Mouse (Mus musculus): ENCODE results near the gene Mpp4.

The Mpp4 gene

DNA sequence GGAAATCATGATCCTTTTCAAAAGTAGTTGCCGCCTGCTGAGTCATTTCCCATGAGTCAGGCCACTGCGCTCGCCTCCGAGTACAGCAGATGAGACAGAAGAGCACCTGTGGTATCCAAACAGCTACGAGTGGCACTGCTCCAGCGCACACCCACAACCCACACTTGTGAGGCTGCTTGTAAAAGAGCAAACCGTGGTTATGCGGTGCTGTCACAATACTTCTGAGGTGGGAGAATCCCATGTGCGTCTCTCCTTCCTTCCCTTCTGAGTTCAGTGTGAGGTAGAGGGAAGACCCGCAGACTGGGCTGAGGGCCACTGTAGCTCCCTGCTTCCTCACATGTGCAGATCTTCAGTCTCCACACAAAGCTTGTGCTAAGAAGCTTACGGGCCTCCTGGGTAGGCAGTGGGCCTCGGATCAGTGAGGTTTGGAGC lies at the start of gene Mpp4:
Gene Mpp4 (minus strand): TSS at position 360 of the 432 bp plus-strand sequence.
- DNase-seq (ENCODE audit: low spot score in 2 of 2): no peak

DNA sequence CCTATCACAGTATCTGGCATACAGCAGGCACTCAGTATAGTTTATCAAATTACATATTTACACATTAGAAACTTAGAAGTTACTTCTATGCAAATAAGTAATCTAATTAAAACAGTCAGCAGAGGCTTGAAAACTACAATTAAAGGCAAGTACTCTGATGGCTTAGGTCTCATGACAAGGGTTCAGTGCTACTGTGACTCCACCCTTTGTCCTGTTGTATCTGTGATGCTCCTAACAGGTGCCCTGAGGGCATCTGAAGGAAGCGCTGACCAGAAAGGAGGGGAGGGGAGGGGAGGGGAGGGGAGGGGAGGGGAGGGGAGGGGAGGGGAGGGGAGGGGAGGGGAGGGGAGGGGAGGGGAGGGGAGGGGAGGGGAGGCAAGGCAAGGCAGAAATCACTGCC lies 49.8 kb upstream of the Mpp4 start:
- DNase-seq (ENCODE audit: low spot score in 2 of 2): no peak

DNA sequence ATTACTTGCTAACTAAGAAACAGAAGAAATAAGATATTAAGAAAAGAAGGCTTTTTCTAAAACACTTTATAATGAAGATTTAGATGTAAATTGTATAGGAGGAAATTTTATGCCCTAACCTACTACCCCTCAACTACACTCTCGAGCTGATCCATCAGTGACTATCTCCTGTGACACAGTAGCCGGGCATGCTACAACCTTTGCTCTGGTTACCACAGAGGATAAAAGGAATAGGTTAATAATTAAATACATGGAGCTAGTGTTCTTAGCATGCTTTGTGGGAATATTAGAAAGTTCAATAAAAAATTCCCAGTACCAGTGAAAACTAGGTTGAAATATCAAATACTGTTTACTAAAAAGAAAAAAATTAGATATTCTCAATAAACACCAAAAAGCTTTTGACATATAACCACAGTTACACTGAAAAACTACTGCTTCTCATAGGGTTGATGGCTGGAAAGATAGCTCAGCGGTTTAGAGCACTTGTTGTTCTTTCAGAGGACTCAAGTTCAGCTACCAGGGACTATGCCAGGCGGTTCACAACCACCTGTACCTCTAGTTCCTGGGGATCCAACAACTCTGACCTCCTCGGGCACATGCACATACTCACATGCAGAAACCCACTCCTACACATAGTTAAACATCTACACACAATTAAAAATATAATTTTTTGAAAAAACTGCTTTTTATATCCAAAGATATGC lies 49.0 kb upstream of the Mpp4 start:
- no peak for DNase-seq (ENCODE audit: low spot score in 2 of 2)

DNA sequence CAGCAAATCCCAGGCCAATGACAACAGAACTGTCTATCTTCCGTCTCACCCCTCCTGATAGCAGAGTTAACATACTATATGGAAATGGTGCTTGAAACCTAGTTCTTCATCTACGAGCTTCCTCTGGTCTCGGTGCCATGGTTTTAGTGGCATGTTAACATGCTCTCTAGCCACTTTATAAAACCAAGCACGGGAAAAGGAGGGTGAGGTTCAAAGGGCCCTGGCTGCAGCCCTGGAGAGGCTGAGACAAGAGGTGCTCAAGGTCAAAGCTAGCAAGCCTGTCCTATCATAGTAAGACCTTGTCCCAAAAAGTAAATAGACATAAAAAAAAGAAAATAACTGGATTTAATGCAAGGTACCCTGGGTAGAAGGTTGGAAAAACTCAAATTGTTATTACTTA lies 48.5 kb upstream of the Mpp4 start:
- DNase-seq (ENCODE audit: low spot score in 2 of 2): no peak

DNA sequence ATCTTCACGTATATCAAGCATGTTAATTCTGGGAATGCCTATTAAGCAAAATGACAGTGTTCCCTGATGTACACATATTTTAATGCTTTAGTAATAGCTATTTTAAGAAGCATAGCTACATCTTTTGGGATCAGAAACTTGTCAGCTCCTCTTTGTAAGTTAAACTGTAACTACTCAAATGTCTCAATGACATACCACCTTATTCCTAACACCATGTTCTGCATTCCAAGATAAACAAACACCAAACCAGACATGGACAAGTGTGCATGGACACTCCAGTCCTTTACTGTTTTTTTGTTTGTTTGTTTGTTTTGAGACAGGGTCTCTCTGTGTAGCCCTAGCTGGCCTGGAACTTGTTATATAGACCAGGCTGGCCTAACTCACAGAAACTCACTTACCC lies 45.1 kb upstream of the Mpp4 start:
- no peak for DNase-seq (ENCODE audit: low spot score in 2 of 2)

DNA sequence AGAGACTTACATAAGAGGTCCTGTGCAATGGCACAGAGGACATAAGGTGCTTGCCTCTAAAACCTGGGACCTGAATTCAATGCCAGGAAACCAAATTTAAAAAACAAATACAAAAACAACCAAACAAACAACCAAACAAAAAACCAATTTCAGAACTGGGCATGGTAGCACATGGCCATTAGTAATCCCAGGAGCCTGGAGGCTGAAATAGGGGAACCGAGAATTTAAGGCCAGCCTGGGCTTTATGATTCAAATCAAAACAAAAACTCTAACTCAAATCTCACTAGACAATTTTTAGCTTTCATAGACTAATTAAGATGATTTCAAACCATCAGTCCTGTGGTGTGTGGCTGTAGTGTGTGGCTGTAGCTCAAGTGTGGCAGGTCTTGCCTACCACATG lies 41.3 kb upstream of the Mpp4 start:
- DNase-seq (ENCODE audit: low spot score in 2 of 2): no peak

DNA sequence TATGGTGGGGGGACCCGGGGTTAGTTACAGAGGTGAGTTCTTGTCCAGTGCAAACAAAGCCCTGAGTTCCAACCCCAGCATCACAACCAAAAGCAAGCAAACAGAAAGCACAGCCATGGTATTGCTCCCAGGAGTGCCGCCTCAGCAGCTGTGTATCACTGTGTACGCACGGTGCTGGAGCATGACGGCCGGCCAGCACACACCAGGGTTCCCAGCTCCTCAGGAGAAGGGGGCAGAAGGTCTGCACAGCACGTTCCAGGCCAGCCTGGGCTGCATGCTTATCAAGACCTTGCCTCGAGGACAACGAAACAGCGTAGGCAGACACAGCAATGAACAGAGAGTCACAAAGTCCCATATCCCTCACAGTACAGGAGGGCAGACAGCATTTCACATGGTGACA lies 39.2 kb upstream of the Mpp4 start:
- no peak for DNase-seq (ENCODE audit: low spot score in 2 of 2)

DNA sequence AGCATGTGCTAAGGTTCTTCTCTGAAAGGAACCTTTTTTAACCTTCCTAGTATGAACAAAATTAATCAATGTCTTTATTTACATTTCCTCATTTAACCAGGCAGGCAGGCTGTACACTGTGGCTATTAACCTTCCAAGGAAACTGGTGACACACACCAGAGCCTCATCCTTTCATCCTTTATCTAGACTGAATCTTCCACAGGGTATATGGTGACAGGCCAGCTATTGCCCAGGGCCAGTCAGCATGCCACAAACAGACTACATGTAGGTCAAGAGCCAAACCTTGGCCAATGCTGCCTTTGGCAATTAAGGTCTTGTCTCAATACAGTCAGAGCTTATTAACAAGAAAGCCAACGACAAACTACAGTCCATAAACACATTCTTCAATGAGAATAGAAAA lies 38.4 kb upstream of the Mpp4 start:
- DNase-seq (ENCODE audit: low spot score in 2 of 2): no peak

DNA sequence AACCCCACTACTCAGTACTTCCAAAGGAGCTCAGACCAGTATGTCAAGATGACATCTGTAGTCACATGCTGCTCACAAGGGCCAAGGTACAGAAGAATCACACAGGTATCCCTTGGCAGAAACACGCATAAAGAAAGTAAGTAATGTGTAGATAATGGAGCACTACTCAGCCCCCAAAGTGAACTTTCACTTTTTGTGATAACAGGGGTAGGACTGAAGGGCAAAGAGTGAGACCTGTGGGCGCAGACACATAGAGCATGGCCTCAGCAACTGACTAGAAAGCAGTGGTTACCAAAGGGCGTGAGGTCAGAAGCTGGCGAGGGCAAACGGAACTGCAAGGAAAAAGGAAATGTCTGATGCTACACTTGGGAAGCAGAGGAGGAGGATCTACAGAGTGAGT lies 37.8 kb upstream of the Mpp4 start:
- no peak for DNase-seq (ENCODE audit: low spot score in 2 of 2)

DNA sequence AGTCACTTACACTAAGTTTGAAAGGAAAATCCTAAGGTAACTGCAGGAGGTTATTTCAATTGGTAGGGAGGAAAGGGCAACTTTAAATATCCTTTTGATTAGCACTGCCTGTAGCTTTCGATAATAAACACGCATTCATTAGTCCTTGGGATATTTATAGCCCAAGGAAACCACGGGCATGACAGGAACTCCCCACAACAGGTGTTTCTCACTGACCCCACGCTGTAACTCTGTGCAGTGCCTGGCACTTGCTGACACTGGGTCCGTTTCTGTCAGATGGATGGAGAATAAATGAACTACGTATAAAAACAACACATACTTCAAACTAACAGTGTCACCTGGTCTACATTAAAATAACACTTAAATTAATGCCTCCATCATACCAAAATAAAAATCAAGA lies 31.8 kb upstream of the Mpp4 start:
- no peak for DNase-seq (ENCODE audit: low spot score in 2 of 2)

DNA sequence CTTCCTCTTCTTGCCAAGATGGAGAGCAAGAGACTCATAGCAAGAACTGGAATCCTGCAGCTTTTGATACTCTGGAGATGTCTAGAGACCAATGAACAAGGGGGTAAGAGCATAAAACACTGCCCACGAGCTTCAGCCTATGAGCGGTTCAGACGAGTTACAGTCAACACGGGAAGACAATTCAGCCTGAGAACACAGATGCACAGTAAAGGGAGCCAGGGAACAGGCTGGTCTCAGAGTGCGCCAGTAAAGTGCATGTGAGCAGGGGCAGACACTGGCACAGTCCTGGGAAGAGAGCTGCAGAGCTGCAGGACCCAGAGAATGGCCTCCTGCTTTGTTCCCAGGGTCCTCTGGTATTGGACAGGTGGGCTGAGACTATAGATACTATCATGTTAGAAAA lies 24.6 kb upstream of the Mpp4 start:
- no peak for DNase-seq (ENCODE audit: low spot score in 2 of 2)

DNA sequence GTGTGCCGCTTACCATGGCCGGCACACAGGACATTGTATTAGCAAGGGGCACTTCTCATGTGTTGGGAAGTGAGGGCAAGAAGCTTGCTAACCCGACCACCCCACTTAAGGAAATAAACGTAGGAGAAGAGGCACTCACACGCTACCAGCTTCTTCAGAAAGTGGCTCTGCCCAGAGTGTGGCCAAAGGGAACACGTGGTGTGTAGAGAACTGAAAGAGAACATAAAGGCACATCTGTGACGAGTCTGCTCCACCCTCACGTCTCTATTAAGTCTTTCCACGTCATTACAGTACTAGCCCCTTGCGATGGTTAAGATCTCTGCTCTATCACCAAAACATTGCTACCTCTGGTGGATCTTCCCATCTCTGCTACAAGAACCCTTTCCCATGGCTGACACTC lies 23.1 kb upstream of the Mpp4 start:
- DNase-seq (ENCODE audit: low spot score in 2 of 2): no peak

DNA sequence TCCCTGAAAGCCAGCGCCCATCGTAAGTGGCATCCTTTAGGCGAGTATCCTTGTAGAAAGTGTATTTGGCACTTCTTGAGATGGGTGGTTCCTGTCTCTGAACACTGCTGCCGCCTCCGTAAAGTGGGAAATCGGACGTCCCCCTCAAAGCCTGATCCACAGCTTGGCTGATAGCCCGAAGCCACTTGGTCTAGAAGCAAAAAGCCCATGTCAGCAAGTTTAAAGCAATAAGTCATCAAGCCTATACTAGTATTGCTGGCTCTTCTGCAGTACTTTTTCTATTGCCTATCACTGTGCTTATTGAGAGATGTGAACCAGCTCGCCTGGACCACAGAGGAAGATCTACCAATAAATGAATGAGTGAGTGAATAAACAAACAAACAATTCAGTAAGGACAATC lies 22.2 kb upstream of the Mpp4 start:
- no peak for DNase-seq (ENCODE audit: low spot score in 2 of 2)

DNA sequence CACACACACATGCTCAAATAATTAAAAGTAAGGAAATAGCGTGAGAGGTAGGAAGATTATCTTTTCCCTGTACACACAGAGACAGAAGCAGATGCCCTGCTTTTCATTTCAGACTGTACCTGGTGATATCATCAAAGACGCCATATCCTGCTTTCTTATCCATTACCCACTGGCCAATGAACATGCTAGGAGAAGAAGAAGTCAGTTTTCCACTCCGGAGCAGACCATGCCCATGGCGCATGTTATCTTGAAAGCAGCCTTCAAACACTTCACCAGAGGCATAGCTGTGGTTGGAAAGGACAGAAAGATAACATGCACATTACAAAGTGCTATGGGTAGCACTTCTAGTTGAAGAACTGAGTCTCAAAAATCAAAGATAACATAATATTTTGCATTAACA lies 19.9 kb upstream of the Mpp4 start:
- no peak for DNase-seq (ENCODE audit: low spot score in 2 of 2)

DNA sequence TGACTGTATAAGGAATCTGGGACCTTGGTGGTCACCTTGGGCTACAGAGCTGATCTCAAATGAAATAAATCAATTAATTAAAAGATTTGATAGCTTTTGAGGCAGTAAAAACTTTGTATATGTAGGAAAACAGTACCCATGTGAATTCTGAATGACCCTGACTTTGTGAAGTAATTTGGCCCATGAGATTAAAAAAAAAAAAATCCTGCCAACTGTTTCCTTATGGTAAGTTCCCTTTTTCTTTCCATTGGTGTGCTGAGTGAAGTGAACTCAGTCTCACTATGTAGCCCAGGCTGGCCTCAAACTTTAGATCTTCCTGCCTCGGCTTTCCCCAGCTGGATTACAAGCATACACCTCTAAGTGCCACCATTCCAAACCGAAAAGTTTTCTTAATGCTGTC lies 19.2 kb upstream of the Mpp4 start:
- no peak for DNase-seq (ENCODE audit: low spot score in 2 of 2)

DNA sequence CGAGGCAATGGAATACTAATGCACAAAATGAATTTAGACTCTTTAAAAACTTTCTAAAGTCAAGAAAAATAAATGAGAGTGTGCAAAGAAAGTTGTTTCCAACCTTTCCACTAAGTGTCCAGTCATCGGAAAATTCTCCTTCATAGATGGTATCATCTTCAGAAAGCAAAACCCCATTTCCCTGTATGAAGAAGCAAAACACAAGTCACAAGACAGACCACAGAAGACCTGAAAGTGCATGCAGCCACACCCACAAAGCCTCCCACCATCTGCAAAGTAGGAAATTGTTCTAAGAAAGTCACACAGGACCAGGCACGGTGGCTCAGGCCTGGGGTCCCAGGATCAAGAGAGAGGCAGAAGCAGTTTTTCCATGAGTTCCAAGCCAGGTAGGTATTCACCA lies 16.8 kb upstream of the Mpp4 start:
- no peak for DNase-seq (ENCODE audit: low spot score in 2 of 2)

DNA sequence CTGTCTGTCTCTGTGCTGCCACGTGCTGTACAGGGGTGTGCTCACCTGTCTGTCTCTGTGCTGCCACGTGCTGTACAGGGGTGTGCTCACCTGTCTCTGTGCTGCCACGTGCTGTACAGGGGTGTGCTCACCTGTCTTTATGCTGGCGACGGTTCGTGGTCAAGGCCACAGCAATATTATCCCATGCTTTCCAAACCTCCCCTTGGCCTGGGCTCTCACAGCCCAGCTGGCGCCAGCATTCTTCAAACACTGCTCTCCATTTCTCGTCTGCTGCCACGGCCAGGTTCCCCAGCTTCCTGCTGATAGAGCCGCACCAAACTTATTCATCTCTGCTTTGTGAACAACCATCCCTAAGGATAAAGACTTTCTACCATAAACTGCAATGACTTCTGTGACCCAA lies 15.2 kb upstream of the Mpp4 start:
- no peak for DNase-seq (ENCODE audit: low spot score in 2 of 2)

DNA sequence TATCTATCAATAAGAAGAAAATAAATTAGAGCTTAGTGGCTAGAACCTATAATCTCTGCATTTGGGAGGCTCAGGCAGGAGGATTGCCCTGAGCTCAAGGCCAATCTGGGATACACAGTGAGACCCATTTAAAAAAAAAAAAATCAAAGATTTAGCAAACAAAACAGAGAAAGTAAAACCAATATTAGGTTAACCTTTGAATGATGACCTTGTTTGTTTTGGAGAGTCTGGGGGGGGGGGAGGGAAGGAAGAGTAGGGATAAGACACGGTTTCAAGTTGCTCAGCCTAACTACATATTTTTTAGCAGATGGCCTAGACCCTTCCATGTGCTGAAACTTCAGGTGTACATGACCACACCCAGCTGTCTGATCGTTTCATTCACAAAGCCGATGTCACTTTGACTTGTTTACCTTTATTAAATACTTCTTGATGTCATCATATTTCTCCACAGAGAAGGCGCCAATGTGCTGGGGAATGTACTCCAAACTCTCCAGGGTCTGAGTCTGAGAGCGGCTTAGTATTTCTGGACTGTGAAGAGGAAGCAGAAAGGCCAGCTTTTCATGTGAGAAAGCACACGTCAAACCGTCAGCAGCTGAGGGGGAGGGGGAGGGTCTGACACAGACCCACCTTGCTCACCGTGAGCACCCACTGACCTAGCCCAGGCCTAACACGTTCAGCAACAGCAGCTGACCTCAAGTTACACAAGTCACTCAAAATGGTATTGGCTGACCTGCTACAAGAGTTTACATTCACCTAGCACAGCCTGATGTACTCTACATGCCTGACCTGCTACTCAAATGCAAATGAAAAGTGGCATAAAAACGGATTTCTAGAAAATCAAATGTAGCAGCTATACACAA lies 11.6 kb upstream of the Mpp4 start:
- no peak for DNase-seq (ENCODE audit: low spot score in 2 of 2)

DNA sequence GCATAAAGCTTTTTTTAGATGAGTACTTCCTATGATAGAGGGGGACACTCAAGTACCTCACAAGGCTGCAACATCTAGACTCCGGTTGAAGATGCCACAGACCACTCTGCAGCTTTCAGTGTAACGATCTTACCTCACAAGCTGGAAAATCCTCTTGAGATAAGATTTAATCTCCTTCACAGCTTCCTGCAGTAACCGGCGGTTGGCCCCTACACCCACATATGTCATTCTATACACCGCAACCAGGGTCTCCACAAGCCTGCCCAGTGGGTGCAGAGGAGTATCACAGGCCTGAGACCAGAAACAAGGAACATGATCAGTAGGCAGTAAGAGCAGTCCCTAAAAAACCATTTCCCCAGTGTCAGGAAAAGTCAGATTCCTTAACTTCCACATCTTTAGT lies 9.8 kb upstream of the Mpp4 start:
- no peak for DNase-seq (ENCODE audit: low spot score in 2 of 2)

DNA sequence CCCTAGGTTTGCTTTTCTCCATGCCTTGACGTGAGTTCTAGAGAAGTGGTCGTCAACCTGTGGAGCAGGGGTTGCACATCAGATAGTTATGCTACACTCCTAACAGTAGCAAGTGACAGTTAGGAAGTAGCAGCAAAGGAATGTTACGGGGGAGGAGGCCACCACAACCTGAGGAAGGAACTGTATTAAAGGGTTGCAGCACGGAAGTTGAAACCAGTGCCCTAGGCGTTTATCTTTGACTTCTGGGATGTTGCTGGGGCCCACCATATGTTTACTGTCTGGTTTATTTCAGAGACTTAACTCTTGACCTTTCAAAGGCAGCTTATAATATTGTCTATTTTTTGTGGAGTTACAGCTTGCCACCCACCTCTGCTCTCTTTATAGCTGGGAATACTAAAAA lies 8.7 kb upstream of the Mpp4 start:
- no peak for DNase-seq (ENCODE audit: low spot score in 2 of 2)

DNA sequence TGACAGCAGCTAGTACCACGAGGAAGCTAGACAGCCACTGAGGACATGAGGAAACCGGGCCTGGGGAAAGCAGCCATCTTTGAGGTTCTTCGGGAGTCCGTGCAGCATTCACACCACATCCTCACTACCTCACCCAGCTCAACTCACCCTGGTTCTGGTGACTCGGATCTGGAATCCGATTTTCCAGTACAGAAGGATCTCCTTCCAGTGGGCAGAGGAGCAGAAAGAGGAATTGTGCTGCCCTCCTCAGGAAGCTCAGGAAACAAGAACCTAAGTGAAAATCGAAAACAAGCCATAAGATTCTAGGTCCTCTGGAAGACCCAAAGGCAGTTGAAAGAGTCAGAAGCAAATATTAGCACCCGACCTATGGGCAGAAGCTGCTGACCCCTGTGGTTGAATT lies 7.1 kb upstream of the Mpp4 start:
- DNase-seq (ENCODE audit: low spot score in 2 of 2): no peak

DNA sequence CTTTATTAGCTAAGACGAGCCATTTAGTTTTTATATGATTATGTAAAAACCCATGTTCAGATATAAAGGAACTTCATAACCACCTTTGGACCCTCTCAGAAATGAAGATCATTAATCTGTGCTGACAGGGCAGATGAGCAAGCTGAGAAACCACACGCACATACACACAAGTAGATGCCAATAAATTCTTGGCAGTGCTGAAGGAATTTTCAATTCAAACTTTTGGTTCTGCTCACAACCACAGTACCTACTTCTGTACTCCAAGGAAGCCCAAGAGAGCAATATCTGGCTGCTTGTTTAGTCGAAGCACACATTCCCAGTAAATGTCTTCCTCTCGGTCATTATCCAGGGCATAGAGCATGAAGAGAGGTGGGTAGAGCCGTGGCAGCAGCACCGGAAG lies 6.4 kb upstream of the Mpp4 start:
- DNase-seq (ENCODE audit: low spot score in 2 of 2): no peak

DNA sequence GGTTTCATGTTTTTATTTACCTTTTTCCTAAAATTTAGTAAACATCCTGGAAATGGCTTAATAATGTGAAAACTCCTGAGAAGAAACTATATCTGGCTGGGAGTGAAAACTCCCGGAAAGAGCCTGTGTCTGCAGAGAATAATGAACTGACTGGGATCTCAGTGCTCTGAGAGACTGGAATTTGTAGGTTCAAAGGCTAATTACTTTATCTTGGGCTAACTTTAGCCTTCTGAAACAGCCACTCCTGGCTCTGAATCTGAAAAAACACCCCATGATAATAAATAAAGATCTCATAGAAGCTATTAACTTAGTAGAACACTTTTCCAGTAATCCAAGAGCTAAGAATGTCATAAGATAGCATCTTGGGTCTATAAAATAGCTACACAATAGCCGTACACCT lies 5.4 kb upstream of the Mpp4 start:
- no peak for DNase-seq (ENCODE audit: low spot score in 2 of 2)

All from urinary bladder, adult 18-20 months (tissue).